Comparison of ENCODE assay signal across 28 mouse cellular contexts in the genomic region with DNA sequence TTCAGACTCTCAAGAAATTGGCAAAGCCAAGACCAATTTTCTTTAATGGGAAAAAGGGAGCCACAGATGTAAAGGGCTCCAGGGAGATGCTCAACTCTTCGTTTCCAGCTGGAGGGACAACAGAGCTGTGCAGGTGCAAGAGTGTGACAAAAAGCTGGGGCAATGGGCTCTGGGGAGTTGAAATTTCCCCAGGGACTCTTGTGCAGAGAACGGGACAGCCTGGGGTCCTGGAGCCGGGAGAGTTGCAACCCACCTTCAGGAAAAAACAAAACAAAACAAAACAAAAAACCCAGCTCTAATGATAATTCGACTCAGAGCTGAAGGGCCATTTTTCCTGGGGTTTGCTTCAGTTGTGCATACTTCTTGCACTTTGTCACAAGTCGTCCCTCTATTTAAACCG. TPM values are rescaled to one million over a fixed set of nuclear protein-coding genes. Genes with fewer than 3 reads are reported as not detected.
DNase-seq lines count a peak whose midpoint lies in the region; ATAC-seq and TF ChIP-seq lines count a peak whose summit lies in the region.
"Had no signal": no experiment of that assay in that cellular context is flagged by ENCODE, and none has a peak within 500 bp of the region (broad histone marks: within the 10 kb centered on the region; RNA-seq: fewer than 3 reads in every experiment).

No protein-coding gene starts in this region.

- no peak for TF ChIP-seq RAD21 in CH12.LX (IDR thresholded peaks at IDR 0.05; ENCODE audit: low read depth, low read length)

- H3K27ac ChIP-seq in embryonic facial prominence, embryonic 14.5 days (replicated peaks; ENCODE audit: low read depth, low read length) = no peak overlapping the region
- H3K27ac ChIP-seq in embryonic facial prominence, embryonic 10.5 days (replicated peaks) = no peak overlapping the region
- H3K27ac ChIP-seq in limb, embryonic 13.5 days = peak overlapping the region; percentile 39; the same call in 1 of the 2 replicates
- no peak overlapping the region for H3K27ac ChIP-seq in limb, embryonic 10.5 days
- H3K27ac ChIP-seq in CH12.LX (ENCODE audit: insufficient read depth, low read depth) = no peak overlapping the region
- 0 out of 2 replicates have a peak overlapping the region, but pooled peaks have one; percentile 44 for H3K27ac ChIP-seq in limb, embryonic 15.5 days
- H3K27ac ChIP-seq: embryonic facial prominence, embryonic 12.5 days; embryonic facial prominence, embryonic 15.5 days; forebrain, embryonic 10.5 days; forebrain, embryonic 12.5 days had no signal

- dilution Hi-C loops in CH12.LX (cut with MboI; ENCODE audit: extremely low pct_ligation_motif_present, extremely low pct_unique_long_range_greater_than_20kb, low sequenced_read_pairs) = no loop called here

- no peaks in the 10 kb centered on the region for H3K27me3 ChIP-seq in embryonic facial prominence, embryonic 14.5 days (replicated peaks; ENCODE audit: control insufficient read depth, insufficient read depth, low read length)
- no peaks in the 10 kb centered on the region for H3K27me3 ChIP-seq in embryonic facial prominence, embryonic 10.5 days (replicated peaks; ENCODE audit: low read depth, poor library complexity, severe bottlenecking)
- no peaks in the 10 kb centered on the region for H3K27me3 ChIP-seq in limb, embryonic 13.5 days
- H3K27me3 ChIP-seq in limb, embryonic 10.5 days (ENCODE audit: low read depth, poor library complexity, severe bottlenecking) = no peaks in the 10 kb centered on the region
- no peaks in the 10 kb centered on the region for H3K27me3 ChIP-seq in CH12.LX (replicated peaks)
- no peaks in the 10 kb centered on the region for H3K27me3 ChIP-seq in limb, embryonic 15.5 days
- H3K27me3 ChIP-seq: embryonic facial prominence, embryonic 12.5 days; embryonic facial prominence, embryonic 15.5 days had no signal

- WGBS in embryonic facial prominence, embryonic 14.5 days = 69% methylated on average over 6 of the region's 6 CpGs
- WGBS in embryonic facial prominence, embryonic 10.5 days = 80% methylated on average over 6 of the region's 6 CpGs
- 79% methylated on average over 6 of the region's 6 CpGs for WGBS in limb, embryonic 13.5 days
- 86% methylated on average over 6 of the region's 6 CpGs for WGBS in limb, embryonic 10.5 days
- 68% methylated on average over 6 of the region's 6 CpGs for WGBS in limb, embryonic 15.5 days

- H3K4me2 ChIP-seq in embryonic facial prominence, embryonic 14.5 days (ENCODE audit: low read depth, low read length) = no peak overlapping the region
- H3K4me2 ChIP-seq in limb, embryonic 13.5 days (replicated peaks) = no peak overlapping the region
- peak overlapping the region; percentile 53 for H3K4me2 ChIP-seq in CH12.LX (ENCODE audit: insufficient read depth, low read depth, poor library complexity, severe bottlenecking)
- no peak overlapping the region for H3K4me2 ChIP-seq in limb, embryonic 15.5 days
- H3K4me2 ChIP-seq: embryonic facial prominence, embryonic 12.5 days; embryonic facial prominence, embryonic 15.5 days; forebrain, embryonic 12.5 days had no signal

- no peaks in the 10 kb centered on the region for H3K79me2 ChIP-seq in CH12.LX (replicated peaks; ENCODE audit: control insufficient read depth, extremely low read depth, insufficient read depth, poor library complexity, severe bottlenecking)

- DNase-seq in embryonic facial prominence, embryonic 14.5 days (ENCODE audit: low spot score) = peak; percentile 38
- DNase-seq in embryonic facial prominence, embryonic 10.5 days (ENCODE audit: low spot score) = no peak
- DNase-seq in limb, embryonic 10.5 days (ENCODE audit: low spot score) = no peak
- DNase-seq in CH12.LX (ENCODE audit: extremely low read depth) = no peak
- DNase-seq in kidney, postnatal 25 days = no peak
- DNase-seq: adrenal gland, adult 2 months; adrenal gland, postnatal 10 days; adrenal gland, postnatal 25 days; B cell, adult 2 months; cerebellum, adult 11 months; cerebellum, adult 18-20 months; cerebellum, adult 8-10 months; cerebellum, adult 9-11 months; cerebellum, postnatal 14 days; cerebellum, postnatal 36 days; embryo, embryonic 11 days had no signal

- H3K4me3 ChIP-seq in embryonic facial prominence, embryonic 14.5 days (ENCODE audit: low read depth, low read length) = no peak overlapping the region
- H3K4me3 ChIP-seq in embryonic facial prominence, embryonic 10.5 days = no peak overlapping the region
- no peak overlapping the region for H3K4me3 ChIP-seq in limb, embryonic 13.5 days
- no peak overlapping the region for H3K4me3 ChIP-seq in limb, embryonic 10.5 days
- no peak overlapping the region for H3K4me3 ChIP-seq in CH12.LX (replicated peaks in 1 of 3; ENCODE audit: low read depth in 2 of 3, low read length in 2 of 3, poor library complexity in 1 of 3)
- no peak overlapping the region for H3K4me3 ChIP-seq in limb, embryonic 15.5 days
- H3K4me3 ChIP-seq: embryonic facial prominence, embryonic 12.5 days; embryonic facial prominence, embryonic 15.5 days; erythroblast, embryonic 14.5 days; forebrain, embryonic 10.5 days; forebrain, embryonic 12.5 days had no signal

- H3K9me3 ChIP-seq in embryonic facial prominence, embryonic 14.5 days (ENCODE audit: control insufficient read depth, low read length) = 0 out of 2 replicates have a peak, but pooled peaks cover 3% of the 10 kb centered on the region
- no peaks in the 10 kb centered on the region for H3K9me3 ChIP-seq in embryonic facial prominence, embryonic 10.5 days
- no peaks in the 10 kb centered on the region for H3K9me3 ChIP-seq in limb, embryonic 13.5 days
- no peaks in the 10 kb centered on the region for H3K9me3 ChIP-seq in limb, embryonic 10.5 days (replicated peaks)
- H3K9me3 ChIP-seq in CH12.LX (replicated peaks; ENCODE audit: low read length) = peaks cover 2% of the 10 kb centered on the region
- no peaks in the 10 kb centered on the region for H3K9me3 ChIP-seq in limb, embryonic 15.5 days
- H3K9me3 ChIP-seq: embryonic facial prominence, embryonic 12.5 days; embryonic facial prominence, embryonic 15.5 days; forebrain, embryonic 10.5 days; forebrain, embryonic 12.5 days had no signal

- in situ Hi-C loops in CH12.LX (cut with MboI; ENCODE audit: low pct_ligation_motif_present, low pct_unique_long_range_greater_than_20kb, low sequenced_read_pairs) = loop anchor here (10.0 to 25.0 kb wide), 2 partner anchors 85 to 717 kb away; a partner anchor contains a TSS

- no peak for TF ChIP-seq CTCF in CH12.LX (conservative IDR thresholded peaks at IDR 0.05 in 1 of 2, IDR thresholded peaks at IDR 0.05 in 1 of 2; ENCODE audit: low read depth in 2 of 2, low read length in 2 of 2)

- TF ChIP-seq EP300 in CH12.LX (IDR thresholded peaks at IDR 0.05; ENCODE audit: low read length) = peak; percentile 61

- no peak for ATAC-seq in embryonic facial prominence, embryonic 14.5 days (ENCODE audit: low read depth)
- no peak for ATAC-seq in limb, embryonic 13.5 days (ENCODE audit: low FRiP score, low read depth)
- no peak for ATAC-seq in limb, embryonic 15.5 days (ENCODE audit: insufficient number of reproducible peaks, low FRiP score, low TSS enrichment, low read depth)
- ATAC-seq: CD4-positive, CD25-positive, alpha-beta regulatory T cell, adult 4 months; forebrain, embryonic 14.5 days; forebrain, embryonic 16.5 days had no signal

- no peak for TF ChIP-seq POLR2A in CH12.LX (IDR thresholded peaks at IDR 0.05; ENCODE audit: low read depth, low read length)

- no peaks in the 10 kb centered on the region for H3K36me3 ChIP-seq in embryonic facial prominence, embryonic 14.5 days (ENCODE audit: control insufficient read depth, insufficient read depth, low read length)
- no peaks in the 10 kb centered on the region for H3K36me3 ChIP-seq in embryonic facial prominence, embryonic 10.5 days (replicated peaks)
- no peaks in the 10 kb centered on the region for H3K36me3 ChIP-seq in limb, embryonic 13.5 days
- H3K36me3 ChIP-seq in limb, embryonic 10.5 days = no peaks in the 10 kb centered on the region
- H3K36me3 ChIP-seq in CH12.LX (replicated peaks in 1 of 2; ENCODE audit: control insufficient read depth in 1 of 2, insufficient read depth in 1 of 2, low read length in 1 of 2) = no peaks in the 10 kb centered on the region
- H3K36me3 ChIP-seq in limb, embryonic 15.5 days = no peaks in the 10 kb centered on the region
- H3K36me3 ChIP-seq: embryonic facial prominence, embryonic 12.5 days; embryonic facial prominence, embryonic 15.5 days; forebrain, embryonic 10.5 days; forebrain, embryonic 12.5 days had no signal

- no peak overlapping the region for H3K9ac ChIP-seq in embryonic facial prominence, embryonic 14.5 days (ENCODE audit: low read depth, low read length)
- H3K9ac ChIP-seq in limb, embryonic 13.5 days = no peak overlapping the region
- no peak overlapping the region for H3K9ac ChIP-seq in CH12.LX (ENCODE audit: insufficient read depth, low read depth)
- H3K9ac ChIP-seq in limb, embryonic 15.5 days = no peak overlapping the region
- H3K9ac ChIP-seq: embryonic facial prominence, embryonic 12.5 days; embryonic facial prominence, embryonic 15.5 days; forebrain, embryonic 12.5 days had no signal

- peaks cover 6% of the 10 kb centered on the region; the same call in 1 of the 2 replicates for H3K4me1 ChIP-seq in embryonic facial prominence, embryonic 14.5 days (ENCODE audit: control insufficient read depth, insufficient read depth, low read length)
- H3K4me1 ChIP-seq in embryonic facial prominence, embryonic 10.5 days = peaks cover 10% of the 10 kb centered on the region
- peaks cover 23% of the 10 kb centered on the region for H3K4me1 ChIP-seq in limb, embryonic 13.5 days
- H3K4me1 ChIP-seq in limb, embryonic 10.5 days = peaks cover 7% of the 10 kb centered on the region
- H3K4me1 ChIP-seq in CH12.LX (ENCODE audit: control insufficient read depth in 1 of 2, insufficient read depth in 2 of 2) = peaks cover 22 to 64% of the 10 kb centered on the region in 2 experiments
- H3K4me1 ChIP-seq in limb, embryonic 15.5 days = peaks cover 16% of the 10 kb centered on the region

TF ChIP-seq in CH12.LX, 34 proteins besides CTCF, POLR2A, EP300 and RAD21 (continues in another document):
- TF ChIP-seq TCF12 (IDR thresholded peaks at IDR 0.05; ENCODE audit: low read depth, low read length) (peak; percentile 60; the same call in 1 of the 2 replicates), MXI1 (IDR thresholded peaks at IDR 0.05; ENCODE audit: low read depth, low read length) (no peak), BHLHE40 (IDR thresholded peaks at IDR 0.05; ENCODE audit: low read depth, low read length) (peak; percentile 48), MEF2A (IDR thresholded peaks at IDR 0.05; ENCODE audit: borderline replicate concordance, low read depth, low read length) (peak; percentile 19; the same call in 1 of the 2 replicates)

RNA-seq across cellular contexts. Expression of a gene that starts 57.0 kb away (rescaled TPM):
- polyA plus RNA-seq in embryonic facial prominence, embryonic 14.5 days (2014; fragmentation: Nextera tagmentation; extraction: Ambion mirVana) = 2.5 and 3.1 TPM in 2 replicates
- 0.10 TPM in 1 of 2 replicates, not detected in the other for polyA plus RNA-seq in embryonic facial prominence, embryonic 10.5 days (2016; fragmentation: Nextera tagmentation; extraction: Ambion mirVana)
- polyA plus RNA-seq in limb, embryonic 13.5 days (2015; fragmentation: Nextera tagmentation; extraction: Ambion mirVana) = 1.6 and 1.7 TPM in 2 replicates
- polyA plus RNA-seq in limb, embryonic 10.5 days (2016; fragmentation: Nextera tagmentation; extraction: Ambion mirVana) = 0.09 and 0.24 TPM in 2 replicates
- total RNA-seq in CH12.LX (2012; rRNA removed) = not detected in 2 replicates
- total RNA-seq in CH12.LX (2014; rRNA removed) = 0.15 TPM in 1 of 2 replicates, not detected in the other
- not detected in 2 replicates for polyA plus RNA-seq in CH12.LX (2012; ENCODE audit: insufficient read length, low read depth)
- polyA plus RNA-seq in limb, embryonic 15.5 days (2015; fragmentation: Nextera tagmentation; extraction: Ambion mirVana) = 1.2 and 1.7 TPM in 2 replicates
- total RNA-seq: common myeloid progenitor, adult 5-6 weeks; MEL had no signal
- polyA plus RNA-seq: erythroblast, embryonic 14.5 days; forebrain, embryonic 10.5 days; forebrain, embryonic 14.5 days had no signal

Comparison
In these comparisons a context has a peak if more than half of its experiments do, and no peak if none do; other contexts are left out.
1. H3K27ac ChIP-seq: peak in limb, embryonic 13.5 days (single experiment) and limb, embryonic 15.5 days (single experiment); none in embryonic facial prominence, embryonic 14.5 days (single experiment), embryonic facial prominence, embryonic 10.5 days (single experiment), limb, embryonic 10.5 days (single experiment) and CH12.LX (single experiment).